Mouse (Mus musculus): ENCODE measurements around the gene Apol6.

Gene Apol6

DNA sequence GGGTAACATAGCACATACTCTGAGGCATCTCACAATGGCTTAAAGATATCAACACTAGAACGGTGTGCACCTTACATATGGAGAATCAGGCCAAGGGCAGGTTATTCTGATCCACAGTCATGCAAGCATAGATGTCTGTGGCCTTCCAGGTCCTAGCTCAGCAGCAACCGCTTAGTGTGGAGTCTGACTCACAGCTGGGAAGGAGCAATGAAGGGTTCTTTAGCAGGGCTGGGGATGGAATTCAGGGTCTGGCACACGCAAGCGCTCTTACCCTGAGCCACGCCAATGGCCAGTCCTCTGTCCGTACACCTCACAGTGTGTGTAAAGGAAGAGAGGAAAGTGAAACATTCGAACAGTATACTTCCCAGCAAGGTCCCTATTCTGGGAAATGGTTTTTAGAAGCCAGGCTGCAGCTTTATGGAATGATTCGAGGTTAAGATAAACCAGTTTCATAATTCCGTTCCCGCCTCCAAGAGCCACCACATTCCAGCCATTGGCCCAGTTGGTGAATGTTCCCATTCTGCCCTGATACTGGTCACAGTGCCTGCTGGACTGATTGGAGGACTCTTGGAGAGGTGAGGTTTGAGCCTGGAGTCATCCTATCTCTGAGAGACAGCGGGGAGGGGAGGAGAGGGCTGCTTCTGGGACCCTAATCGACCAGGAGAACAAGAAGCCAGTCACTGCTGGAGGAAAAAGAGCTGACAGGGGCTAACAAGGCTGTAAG is at the start of gene Apol6:
Gene Apol6 (plus strand): TSS at position 133 of the 724 bp plus-strand sequence.
- no peak for DNase-seq

- peak; percentile 78 for DNase-seq
These were observed 46.5 kb upstream of the Apol6 start for GRCm38 (mm10) chr15:76998048-76998447.

DNA sequence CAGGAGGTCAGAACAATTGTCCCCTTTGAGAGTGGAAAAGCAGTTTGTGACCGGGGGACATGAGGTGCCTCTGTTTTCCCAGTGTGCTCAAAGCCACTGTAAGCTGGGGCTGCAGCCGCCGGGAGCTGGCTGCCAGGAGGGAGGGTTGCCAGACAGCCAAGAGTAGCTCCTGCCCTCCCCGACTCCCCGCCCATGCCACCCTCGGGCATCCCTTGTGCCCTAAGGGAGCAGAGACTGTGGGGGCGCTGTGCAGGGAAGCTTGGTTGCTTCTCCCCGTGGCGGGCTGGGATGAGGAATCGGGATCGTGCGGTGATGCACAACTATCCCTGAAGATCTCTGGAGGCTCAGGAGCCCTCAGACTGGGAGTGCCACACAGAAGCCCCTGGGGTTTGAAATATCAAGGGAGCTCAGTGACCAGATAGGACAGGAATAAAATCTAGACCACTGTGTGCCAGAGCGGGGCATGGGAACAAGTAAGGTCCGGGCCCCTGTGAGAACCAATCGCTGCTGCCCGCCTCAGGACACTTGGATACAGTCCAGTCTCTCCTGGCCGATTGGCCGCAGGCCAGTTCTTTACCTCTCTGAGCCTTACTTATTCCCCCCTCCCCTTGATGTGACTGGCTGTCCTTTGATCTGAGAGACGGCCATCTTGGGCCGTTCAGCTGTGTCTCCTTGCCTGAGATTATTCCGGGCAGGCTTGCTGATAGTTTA is 45.5 kb upstream of the Apol6 start:
- DNase-seq: peak; percentile 49

GRCm38 (mm10) chr15:77003173-77003867 is 41.2 kb upstream of the Apol6 start:
- no peak for DNase-seq

GRCm38 (mm10) chr15:77003868-77004215 is 40.7 kb upstream of the Apol6 start:
- DNase-seq: peak; percentile 72

DNA sequence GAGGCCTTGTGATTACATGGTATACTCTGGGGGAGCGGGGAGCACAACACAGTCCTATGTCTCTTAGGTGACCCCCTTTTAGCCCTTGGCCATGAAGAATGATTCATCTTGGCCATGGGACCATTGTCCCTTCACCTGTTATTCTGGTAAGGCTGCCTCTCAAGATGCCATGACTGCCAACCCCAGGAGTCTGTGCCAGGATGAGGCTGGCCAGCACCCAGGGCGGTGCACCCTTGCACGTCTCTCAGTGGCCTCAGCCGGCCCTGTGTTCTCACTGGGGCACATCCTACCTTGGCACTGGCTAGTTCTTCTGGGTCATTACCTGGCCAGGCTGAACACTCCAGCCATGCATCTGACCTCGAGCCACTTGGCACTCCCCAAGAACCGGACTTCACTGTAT is 35.7 kb upstream of the Apol6 start:
- DNase-seq: peak; percentile 81

DNA sequence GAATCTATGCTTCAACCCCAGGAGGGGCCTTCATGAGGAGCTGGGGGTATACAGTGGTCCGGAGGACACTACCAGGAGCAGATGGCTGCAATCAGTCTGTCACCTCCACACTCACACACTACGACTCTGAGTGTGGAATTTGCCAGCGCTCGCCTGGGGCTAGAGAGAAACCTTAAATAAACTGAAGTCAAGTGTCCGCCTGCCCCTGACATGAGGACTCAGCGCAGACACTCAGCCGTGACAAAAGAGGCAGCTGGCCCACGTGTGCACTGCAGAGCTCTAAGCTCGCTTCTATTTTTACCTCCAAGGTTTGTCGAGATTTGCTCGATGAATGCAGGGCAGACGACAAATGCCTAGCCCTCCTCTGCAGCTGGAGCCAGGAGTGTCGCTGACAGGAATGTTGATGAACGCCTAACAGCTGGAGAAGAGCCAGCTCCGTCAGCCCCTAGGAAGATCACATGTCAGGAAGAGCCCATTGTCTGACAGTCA is 30.7 kb upstream of the Apol6 start:
- peak; percentile 36 for DNase-seq

DNA sequence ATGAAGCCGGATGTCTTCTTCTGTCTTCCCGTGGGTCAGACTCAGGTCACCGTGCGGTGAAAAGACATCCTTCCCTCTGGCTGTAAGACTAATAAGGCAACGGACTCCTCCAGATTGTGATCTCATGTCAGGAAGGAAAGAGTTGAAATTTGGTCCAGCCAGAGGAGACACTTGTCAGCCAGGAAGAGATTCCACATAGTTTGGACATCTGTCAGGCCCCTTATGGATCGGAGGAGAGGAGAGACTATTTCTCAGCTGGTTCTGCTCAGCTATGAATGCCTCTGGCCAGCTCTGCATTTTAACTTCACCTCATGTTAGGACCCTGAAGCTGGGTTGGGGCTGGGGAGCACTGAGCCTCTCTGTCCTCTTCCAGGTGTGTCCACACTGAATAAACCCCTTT is 30.1 kb upstream of the Apol6 start:
- peak; percentile 22 for DNase-seq

DNA sequence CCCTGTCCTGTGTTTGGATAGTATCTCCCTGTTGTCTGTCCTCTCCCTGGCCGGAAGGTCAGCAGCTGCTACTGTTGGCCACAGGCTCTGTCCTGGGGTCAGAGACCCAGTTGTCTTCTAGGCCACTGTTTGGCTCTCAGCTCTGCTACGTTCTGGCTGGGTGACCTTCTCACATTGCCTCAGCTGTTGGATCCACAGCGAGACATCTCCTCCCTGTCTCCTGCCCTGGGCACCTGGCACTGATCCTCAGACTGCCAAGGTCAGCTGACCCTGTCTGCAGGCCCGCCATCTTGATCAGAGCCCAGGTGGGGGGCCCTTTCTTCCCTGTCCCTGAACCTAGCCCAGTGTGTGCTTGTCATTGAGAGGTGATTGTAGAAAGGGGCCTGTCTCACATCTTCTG is 29.5 kb upstream of the Apol6 start:
- DNase-seq: peak; percentile 49

GRCm38 (mm10) chr15:77016509-77016908 is 28.0 kb upstream of the Apol6 start:
- DNase-seq: no peak

DNA sequence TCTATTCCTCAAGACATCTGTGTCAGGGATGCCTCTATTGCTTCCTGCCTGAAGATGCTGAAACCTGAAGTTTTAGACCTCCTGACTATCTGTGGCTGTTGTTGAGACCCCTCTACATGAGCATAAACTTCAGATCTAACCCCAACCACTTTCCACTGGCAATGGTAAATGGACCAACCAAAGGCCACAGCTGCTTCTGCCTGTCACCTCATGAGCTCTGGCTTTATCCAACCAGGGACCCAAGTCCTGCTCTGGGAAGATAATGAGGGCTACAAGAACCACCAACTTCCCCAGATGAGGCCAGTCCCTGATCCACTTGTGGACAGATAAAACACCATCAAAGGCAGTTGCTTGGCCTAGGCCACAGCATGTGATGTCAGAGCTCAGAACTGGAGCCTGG is 26.6 kb upstream of the Apol6 start:
- no peak for DNase-seq

GRCm38 (mm10) chr15:77018740-77019340 is 25.7 kb upstream of the Apol6 start:
- DNase-seq: no peak

DNA sequence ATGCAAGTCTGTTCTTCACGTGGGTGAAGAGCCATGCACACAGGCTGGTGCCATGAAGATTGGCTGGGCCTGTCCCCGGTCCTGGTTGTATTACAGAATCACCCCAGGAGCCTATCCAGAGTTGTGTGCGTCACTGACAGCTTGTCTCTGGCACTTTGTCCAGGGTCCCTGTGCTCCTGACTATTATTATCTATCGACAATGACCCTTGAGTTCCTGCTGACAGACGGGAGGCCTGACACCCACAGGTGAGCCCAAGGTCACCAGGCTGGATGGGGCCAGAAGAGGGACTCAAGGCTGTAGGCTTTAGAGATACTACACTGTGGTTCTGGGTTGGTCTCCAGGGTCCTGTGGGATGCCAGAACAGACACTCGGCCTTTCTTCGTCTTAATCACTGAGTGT is 25.0 kb upstream of the Apol6 start:
- DNase-seq: no peak

- DNase-seq: no peak
These were observed 24.4 kb upstream of the Apol6 start for GRCm38 (mm10) chr15:77020136-77020535.

DNA sequence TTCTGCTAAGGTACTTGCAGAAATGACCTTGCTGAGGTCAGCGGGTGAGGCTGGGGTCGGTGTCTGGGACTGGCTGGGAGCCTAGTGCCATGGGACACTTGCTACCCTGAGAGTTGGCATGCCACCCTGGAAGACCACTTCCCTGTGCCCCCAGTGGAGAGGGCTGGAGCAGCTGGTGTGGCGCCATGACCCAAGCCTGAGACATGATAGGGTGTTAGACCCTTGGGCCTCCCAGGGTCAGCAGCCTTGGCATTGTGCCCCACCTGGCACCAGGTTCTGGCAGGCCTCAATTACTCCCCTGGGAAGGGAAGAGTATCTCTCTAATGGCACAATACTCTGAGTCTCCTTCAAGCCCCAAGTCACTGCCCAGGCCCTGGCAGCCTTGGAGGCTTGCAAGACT is 23.5 kb upstream of the Apol6 start:
- DNase-seq: no peak

DNA sequence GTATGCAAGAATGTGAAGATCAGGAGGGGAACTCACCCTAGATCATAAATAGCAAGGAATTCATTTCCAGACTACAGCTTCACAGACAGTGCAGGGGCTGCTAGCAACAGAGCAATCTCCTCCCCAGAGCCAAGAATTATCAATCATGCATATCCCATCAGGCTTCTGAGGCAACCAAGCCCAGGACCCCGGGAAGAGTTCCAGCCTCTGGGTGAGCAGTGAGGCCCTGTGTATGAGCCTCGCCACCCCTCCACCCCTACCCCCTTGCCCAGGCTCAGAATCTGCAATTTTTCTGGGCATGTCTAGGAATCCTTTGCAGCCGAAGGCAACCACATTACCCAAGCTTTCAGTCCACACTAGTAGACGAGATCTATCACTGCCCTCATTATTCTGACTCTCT is 22.7 kb upstream of the Apol6 start:
- DNase-seq: no peak

- DNase-seq: no peak
These were observed 22.1 kb upstream of the Apol6 start for GRCm38 (mm10) chr15:77022401-77022957.

- DNase-seq: no peak
These were observed 18.5 kb upstream of the Apol6 start for GRCm38 (mm10) chr15:77025884-77026583.

- DNase-seq: no peak
These were observed 17.4 kb upstream of the Apol6 start for GRCm38 (mm10) chr15:77027117-77027516.

DNA sequence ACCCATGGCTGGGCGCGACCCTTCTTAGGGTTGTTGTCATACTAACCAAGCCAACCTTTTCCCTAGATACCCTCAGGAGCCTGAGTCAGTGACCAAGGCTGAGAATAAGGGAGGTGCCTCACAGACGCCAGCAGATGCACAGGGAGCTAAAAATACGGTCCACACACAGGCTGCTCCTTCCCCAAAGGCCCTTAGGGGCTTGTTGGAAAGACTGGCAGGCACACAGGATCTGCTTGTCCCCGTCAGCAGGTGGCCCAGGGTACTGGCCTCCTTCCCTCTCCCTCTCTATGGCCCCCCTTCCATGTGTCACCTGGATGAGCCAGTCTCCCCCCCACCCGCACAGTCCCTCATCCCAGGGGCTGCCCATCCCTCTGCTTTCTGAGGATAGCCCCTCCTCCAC is 16.9 kb upstream of the Apol6 start:
- DNase-seq: no peak

DNA sequence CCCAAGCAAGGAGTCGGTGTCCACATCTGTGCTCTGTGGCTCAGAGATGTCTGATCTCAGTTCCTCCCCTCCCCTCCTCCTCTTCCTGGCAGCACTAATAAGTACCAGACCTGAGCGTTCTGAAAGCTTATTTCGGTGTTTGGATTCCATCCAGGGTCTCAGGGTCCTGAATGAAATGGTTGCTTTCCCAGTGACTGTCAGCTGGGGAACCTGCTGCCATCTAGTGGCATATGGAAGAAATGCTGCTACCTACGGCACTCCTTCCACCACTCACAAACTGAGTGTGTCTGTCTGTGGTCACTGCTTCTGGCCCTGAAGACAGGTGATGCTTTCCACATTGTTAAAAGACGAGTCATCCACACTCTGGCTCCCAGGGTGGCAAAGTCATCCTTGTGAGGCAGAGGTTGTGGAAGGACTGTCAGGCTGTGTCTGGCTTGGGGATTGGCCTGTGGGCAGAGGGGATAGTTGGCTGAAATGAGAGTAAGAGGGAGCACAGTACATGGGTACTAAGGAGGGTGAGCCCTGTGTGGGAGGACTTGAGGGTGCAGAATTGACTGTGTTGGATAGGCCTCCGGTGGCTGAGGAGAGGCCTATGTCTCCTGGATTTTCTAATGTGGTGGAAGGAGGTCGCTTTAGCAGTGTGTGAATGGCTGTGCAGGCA is 15.1 kb upstream of the Apol6 start:
- peak; percentile 70 for DNase-seq

- DNase-seq: no peak
These were observed 13.3 kb upstream of the Apol6 start for GRCm38 (mm10) chr15:77031271-77031670.

All from kidney, adult 9 months (tissue).